Mouse (Mus musculus): ENCODE measurements around the gene Lmo3. TPM values are rescaled to one million over a fixed set of nuclear protein-coding genes. Genes with fewer than 3 reads are reported as not detected.

Lmo3 gene
- polyA plus RNA-seq, 1 experiment = not detected

DNA sequence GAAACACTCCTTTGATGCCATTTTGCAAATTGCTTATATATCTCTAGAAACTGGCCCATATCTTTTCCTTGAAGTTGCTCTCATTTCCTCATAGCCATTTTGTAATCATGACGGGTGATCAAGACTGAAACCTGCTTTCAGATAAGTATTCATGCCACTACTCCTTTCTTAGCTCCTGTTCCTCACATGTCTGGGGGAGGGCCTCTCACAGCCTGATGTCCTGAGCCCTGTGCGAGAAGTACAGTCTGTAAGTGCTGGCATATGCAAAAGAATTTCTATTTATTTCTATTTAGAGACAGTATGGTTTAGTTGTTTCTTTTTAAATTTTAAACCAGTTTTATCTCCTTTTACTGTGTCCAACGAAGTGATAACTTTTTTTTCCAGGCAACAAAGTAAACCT is 256.6 kb downstream of the Lmo3 start:
- Histone ChIP-seq H3K27ac (ENCODE audit: insufficient read depth, low read length) (no peak overlapping the region), H3K4me1 (ENCODE audit: control insufficient read depth, insufficient read depth, insufficient read length) (no peaks in the 10 kb centered on the region), H3K27me3 (ENCODE audit: control insufficient read depth, insufficient read depth, low read length) (no peaks in the 10 kb centered on the region), H3K4me3 (ENCODE audit: extremely low read depth, insufficient read depth, insufficient read length) (no peak overlapping the region), H3K36me3 (ENCODE audit: control insufficient read depth, insufficient read depth, low read length) (no peaks in the 10 kb centered on the region)
- no peak for TF ChIP-seq CTCF (IDR thresholded peaks at IDR 0.05; ENCODE audit: extremely low read depth, insufficient read depth, insufficient read length, insufficient replicate concordance)
- TF ChIP-seq POLR2A (IDR thresholded peaks at IDR 0.05; ENCODE audit: low read depth, low read length) = no peak
- DNase-seq (ENCODE audit: low read depth in 1 of 2, low spot score in 2 of 2) = no peak
- 60% methylated on average over 3 of the region's 3 CpGs for WGBS

DNA sequence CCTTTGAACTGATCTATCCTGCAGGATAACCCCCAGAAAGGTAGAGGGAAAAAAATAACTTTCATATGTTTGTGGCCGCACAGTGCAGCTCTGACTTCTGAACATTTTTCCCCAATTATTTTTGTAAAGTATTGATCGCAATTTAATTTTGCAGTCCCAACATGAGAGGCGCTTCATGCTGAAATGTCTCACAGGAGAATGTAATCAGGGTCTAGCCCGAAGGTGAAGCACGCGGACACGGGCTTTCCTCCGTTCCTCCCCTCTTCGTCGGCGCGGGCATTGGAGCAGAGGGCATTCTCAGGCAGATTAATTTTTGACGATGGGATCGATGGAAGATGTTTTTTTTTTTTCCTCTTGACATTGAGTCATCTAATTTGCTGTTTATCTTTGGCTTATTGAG is 258.4 kb downstream of the Lmo3 start:
- H3K4me3 ChIP-seq (ENCODE audit: extremely low read depth, insufficient read depth, insufficient read length) = no peak overlapping the region
- 95% methylated on average over 14 of the region's 14 CpGs for WGBS
- no peaks in the 10 kb centered on the region for H3K27me3 ChIP-seq (ENCODE audit: control insufficient read depth, insufficient read depth, low read length)
- H3K36me3 ChIP-seq (ENCODE audit: control insufficient read depth, insufficient read depth, low read length) = no peaks in the 10 kb centered on the region
- no peak for DNase-seq (ENCODE audit: low read depth in 1 of 2, low spot score in 2 of 2)
- no peaks in the 10 kb centered on the region for H3K4me1 ChIP-seq (ENCODE audit: control insufficient read depth, insufficient read depth, insufficient read length)
- H3K27ac ChIP-seq (ENCODE audit: insufficient read depth, low read length) = no peak overlapping the region
- no peak for TF ChIP-seq CTCF (IDR thresholded peaks at IDR 0.05; ENCODE audit: extremely low read depth, insufficient read depth, insufficient read length, insufficient replicate concordance)
- no peak for TF ChIP-seq POLR2A (IDR thresholded peaks at IDR 0.05; ENCODE audit: low read depth, low read length)

DNA sequence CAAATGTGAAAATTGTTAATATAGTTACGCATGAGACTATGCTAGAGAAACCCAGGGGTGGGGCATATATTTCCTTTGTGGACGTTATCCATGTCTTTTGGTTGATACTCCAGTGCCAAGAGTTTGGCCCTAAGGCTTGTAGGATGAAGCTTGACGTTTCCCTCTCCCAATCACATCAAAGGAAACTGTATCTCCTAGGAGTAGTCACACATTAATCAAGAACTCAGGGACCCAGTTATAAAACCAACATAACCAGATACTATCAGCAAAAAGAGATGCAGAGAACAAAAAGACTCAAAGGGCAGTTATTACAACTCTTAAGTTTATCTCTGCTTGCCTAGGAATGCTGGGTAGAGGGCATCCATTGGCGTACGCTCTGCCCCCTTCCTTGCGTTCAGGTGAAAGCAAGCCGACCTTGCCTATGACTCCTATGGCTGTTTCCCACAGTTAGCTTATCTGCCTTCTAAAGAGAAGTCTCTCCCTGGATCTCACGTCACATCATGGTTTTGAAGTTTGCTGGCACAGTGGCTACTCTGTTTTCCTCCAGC is 261.5 kb downstream of the Lmo3 start:
- TF ChIP-seq POLR2A (IDR thresholded peaks at IDR 0.05; ENCODE audit: low read depth, low read length) (no peak), CTCF (IDR thresholded peaks at IDR 0.05; ENCODE audit: extremely low read depth, insufficient read depth, insufficient read length, insufficient replicate concordance) (no peak)
- Histone ChIP-seq H3K27ac (ENCODE audit: insufficient read depth, low read length) (no peak overlapping the region), H3K4me1 (ENCODE audit: control insufficient read depth, insufficient read depth, insufficient read length) (no peaks in the 10 kb centered on the region), H3K27me3 (ENCODE audit: control insufficient read depth, insufficient read depth, low read length) (no peaks in the 10 kb centered on the region), H3K36me3 (ENCODE audit: control insufficient read depth, insufficient read depth, low read length) (no peaks in the 10 kb centered on the region), H3K4me3 (ENCODE audit: extremely low read depth, insufficient read depth, insufficient read length) (no peak overlapping the region)
- 84% methylated on average over 8 of the region's 8 CpGs for WGBS
- DNase-seq (ENCODE audit: low read depth in 1 of 2, low spot score in 2 of 2) = no peak

Other genes with a start within 250 kb of the Lmo3 start
- gene Igbp1b, start 76.6 kb upstream of the Lmo3 start, polyA plus RNA-seq (2012; rRNA removed) = not detected in 2 replicates